Mouse (Mus musculus) frontal cortex, postnatal 25 days (tissue): ENCODE measurements at regions not wholly inside any gene's neighbourhood (a gene's known extent, or its start where the extent isn't known, plus 50 kb on each side); places are given as distances from the start of the nearest gene placed in this dataset.

ENCODE experiments used
- DNase-seq, 2 experiments: peaks; one replicate each; pipeline ENCODE4 v3.0.0; 2022; ENCODE audit warnings: low spot score in 2 of 2

GRCm38 (mm10) chr19:15487576-15487975, 459.6 kb downstream of the Psat1 start:
- DNase-seq, result no peak

DNA sequence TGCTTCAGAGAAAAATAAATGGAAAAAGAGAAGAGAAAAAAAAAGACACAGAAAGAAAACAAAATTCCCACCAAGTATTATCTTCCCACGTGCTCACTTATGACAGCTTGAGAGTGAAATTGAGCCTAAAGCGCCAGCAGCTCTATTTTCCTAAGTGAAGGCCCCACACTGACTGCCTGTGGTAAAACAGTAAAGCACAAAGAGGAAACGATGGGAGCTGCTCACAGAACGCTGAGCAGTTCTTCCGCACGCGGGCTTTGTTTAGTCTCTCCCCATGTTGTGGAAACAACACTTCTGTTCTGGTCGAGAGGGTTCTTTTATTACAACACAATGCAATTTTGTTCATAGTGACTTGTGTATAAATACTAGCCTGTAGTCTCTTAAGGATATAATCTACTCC, 465.5 kb downstream of the Psat1 start:
- DNase-seq, result no peak

GRCm38 (mm10) chr19:15469541-15469940, 477.6 kb downstream of the Psat1 start:
- DNase-seq, result no peak

DNA sequence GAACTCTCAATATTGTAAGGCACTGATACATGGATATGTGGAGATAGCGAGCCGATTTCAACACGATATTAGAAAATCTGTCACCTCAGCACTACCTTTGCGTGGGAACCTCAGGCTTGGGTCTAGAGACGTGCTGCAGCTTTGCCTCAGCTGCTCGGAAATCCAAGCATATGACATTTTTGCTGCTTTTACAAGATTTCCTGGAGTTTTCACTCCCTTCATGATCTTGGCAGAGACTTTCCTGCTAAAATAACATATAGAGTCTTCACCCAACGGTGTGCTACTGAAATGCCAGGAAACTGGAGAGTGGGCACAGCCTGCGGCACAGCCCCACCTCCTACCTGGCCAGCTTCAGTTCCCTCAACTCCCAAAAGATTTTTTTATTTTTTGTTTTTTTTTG, 480.4 kb downstream of the Psat1 start:
- peak in 1 of 2 experiments; percentile 7 for DNase-seq

DNA sequence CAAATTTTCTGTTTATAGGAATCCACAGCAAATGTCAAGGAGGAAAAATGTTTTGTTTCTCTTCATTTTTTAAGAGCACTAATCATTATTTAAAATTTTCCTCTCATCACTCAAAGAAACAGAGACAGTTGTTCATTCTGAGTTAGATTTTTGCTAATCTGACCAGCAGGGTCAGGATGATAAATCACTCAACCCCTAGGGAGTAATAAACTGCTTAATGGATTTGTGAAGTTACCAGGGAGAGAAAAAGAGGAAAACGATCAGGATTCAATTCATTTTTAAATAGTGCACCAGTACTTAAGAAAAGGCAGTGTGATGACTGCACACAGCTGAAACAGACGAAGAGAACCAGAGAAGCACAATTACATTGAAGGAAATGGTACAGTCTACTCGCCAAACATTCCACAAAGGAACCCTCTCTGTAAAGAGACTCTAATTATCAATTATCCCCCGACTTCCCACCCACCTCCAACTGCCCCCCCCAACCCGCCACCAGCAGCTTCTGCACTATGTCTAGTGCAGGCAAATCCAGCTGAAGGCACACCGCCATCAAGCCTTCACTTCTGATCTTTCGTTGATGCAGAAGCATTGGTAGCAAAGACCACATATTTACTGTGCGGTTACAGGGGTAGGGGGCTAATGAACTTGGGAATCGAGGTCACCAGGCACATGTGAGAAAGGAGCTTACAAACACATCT, 481.9 kb downstream of the Psat1 start:
- DNase-seq, result no peak

DNA sequence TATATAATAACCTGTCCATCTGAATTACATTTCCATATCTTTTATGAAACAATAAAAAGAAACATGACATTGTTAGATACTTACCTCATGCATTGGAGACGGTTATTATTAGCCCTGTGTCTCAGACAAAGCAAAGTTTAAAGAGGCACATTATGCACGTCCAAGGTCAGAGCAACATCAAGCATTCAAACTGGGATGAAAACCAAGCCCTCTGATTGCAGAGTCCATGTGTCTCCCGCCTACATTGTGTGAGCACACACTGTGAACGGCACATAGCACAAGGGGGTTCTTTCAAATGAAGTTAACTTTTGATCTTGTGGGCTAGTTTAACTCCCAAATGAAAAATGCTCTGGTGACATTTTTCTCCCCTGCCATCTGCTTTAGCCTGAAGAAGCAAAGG, 489.3 kb downstream of the Psat1 start:
- no peak for DNase-seq

DNA sequence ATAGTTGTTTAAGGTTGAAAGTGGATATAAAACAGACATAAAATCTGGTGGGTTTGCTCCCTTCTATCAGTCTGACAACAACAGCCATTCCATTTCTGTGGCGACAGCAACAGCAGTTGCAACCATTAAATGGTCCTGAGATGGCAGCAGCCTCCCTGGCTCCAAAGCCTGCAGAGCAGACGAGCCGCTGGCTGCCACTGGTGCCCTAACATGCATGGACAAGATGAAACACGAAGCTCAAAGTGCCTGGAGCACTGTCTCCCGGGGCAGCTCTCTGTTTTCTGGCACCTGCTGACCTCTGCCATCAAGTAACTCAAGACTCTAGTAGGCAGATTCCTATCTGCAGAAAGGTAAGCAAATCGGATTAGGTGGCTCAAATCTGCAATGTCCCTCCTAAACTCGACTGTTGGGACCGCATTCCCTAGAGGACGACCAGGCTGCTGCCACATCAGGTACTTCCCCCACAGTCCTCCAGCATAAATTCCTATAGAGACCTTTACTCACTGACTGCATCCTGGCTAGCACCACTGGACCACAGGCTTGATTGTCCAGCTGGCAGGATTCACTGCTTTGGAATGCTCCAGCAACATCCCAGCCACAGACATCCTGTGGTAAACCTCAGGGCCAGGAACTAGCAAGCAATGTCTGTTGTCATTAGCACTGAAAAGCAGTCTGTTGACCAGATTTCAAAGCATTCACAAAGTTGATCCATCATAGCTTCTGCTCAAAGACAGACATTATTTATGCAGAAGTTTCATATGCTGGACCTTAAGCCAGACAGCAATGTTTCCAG, 490.0 kb downstream of the Psat1 start:
- no peak for DNase-seq

GRCm38 (mm10) chr19:15448989-15449388, 498.1 kb downstream of the Psat1 start:
- no peak for DNase-seq

DNA sequence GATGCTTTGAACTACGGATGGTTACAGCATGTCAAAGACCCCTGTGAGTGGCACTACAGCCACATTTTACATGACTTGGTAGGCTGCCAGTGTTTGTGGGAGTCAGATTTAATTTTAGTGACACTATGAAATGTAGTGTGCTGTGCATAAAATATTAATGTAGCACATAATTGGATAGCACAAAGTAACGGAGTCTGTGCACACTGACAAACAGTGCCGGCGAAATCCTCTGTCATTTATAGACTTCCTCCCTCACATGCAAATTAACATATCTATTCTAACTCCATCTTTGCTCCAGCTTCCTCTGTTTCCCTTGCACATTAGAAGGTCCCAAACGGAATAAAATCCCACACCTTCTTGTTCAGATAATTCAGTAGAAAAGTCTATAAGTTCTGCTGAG, 515.3 kb downstream of the Psat1 start:
- DNase-seq, result no peak

DNA sequence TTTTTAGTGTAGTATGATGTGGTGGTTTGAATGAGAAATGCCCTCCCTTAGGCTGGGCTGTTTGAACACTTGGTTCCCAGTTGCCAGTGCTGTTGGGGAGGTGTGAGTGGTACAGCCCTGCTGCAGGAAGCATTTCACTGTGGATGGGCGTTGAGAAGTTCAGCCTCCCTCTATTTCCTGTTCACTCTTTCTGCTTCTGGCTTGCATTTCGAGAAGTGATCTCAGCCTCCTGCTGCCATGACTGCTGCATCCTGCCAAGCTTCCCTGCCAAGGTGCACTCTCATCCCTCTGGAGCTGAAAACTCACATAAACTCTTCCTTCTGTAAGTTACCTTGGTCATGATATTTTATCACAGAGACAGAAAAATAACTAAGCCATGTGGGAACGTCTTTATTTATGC, 525.8 kb downstream of the Psat1 start:
- DNase-seq, result no peak

GRCm38 (mm10) chr19:15398624-15399023, 548.5 kb downstream of the Psat1 start:
- no peak for DNase-seq

DNA sequence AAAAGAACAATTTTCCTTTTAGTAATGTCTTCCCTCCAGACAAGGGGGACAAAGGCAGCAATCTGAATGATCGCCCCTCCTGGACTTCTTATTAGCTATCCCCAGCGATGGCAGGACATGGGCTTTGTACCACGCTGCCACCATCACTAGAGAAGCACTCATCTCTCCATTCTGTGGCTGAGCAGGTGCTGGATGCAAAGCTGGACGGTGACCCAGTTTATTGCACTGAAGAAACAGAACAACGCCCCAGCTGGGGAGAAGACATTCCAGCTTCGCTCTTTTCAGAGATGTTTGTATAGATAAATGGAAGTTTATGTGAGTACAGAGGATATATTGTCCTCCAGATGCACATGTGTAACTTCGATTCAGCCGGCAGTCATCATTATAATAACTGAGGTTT, 575.5 kb downstream of the Psat1 start:
- DNase-seq, result no peak

DNA sequence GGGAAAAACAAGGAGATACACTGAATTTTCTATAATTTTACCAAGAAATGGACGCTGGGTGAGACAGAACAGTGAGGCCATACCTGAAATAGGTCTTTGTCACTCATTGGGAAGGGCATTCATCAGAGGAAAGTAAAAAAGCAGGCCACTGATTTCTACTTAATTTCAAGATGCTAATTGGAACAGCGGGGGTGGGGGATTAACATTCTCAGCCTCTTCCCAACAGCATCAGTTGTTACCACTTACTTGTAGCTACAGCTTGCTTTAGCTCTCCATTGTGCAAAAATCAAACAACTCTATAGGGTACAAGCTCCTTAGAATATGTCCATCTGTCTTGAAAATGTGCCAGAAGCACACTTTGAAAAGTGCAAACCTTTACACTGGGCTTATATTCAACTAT, 580.2 kb downstream of the Psat1 start:
- DNase-seq, result no peak

- no peak for DNase-seq
Observed at GRCm38 (mm10) chr19:15357181-15357580, 590.0 kb downstream of the Psat1 start.

- DNase-seq, result no peak
Observed at GRCm38 (mm10) chr19:15348356-15348755, 598.8 kb downstream of the Psat1 start.

GRCm38 (mm10) chr19:15342229-15342628, 604.9 kb downstream of the Psat1 start:
- no peak for DNase-seq

- DNase-seq, result no peak
Observed at GRCm38 (mm10) chr19:15340305-15340983, 606.7 kb downstream of the Psat1 start.

DNA sequence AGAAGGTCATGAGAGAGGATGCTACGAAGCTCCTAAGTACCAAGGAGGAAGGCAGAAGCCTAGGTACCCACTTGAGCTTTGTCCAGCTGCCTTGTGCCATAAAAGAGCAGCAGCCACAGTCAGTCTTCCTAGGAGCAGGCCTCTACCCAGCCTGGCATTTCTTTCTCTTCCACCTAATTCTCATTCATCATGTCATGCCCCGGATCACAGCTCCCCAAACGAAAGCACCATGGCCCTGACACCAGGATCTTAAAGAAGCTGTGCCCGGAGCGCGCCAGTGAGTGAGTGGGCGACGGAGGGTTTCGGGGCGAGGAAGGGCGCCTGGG, 607.2 kb downstream of the Psat1 start:
- no peak for DNase-seq

DNA sequence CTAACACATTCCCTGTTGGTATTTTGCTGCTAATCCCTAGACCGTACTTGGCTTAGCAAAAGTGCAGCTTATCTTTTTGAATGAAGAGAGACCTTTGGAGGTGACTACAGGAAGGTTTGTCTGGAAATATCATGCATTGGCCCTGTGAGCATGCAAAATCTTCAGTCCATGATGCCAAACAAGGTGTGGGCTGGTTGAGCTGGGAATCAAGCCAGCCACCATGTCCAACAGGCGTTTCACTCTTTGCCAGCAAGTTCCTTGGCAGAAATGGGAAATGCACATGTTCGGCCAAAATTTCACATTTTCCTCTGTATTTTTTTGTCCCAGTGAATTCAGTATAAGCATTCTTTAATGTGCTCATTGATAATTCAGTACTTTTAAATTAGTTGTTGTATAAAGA, 617.0 kb downstream of the Psat1 start:
- DNase-seq, result peak in 1 of 2 experiments; percentile 10

- no peak for DNase-seq
Observed at GRCm38 (mm10) chr19:15299474-15299873, 647.7 kb downstream of the Psat1 start.

GRCm38 (mm10) chr19:15285016-15285415, 662.1 kb downstream of the Psat1 start:
- no peak for DNase-seq

DNA sequence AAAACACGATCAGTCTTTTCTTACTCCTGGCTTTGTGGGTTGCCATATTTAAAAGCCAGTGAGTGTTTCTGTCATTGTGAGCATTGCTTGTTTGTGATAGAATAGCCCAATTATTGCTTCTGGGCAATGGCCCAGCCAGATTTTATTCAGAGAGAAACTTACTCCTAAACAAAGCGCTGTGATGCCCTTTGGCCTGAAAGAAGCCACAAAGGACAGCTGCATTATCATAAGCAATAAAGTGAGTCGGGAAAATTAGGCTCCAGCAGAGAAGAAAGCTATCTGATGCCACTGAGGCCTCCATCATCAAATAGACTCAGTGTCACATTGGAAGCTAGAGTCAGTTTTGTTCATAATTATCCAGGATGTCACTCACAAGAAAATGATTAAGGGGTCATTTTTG, 644.9 kb upstream of the Tle4 start:
- no peak for DNase-seq
